Mouse (Mus musculus): Measurements from ENCODE around the gene Zranb2. TPM values are rescaled to one million over a fixed set of nuclear protein-coding genes. Genes with fewer than 3 reads are reported as not detected.

Gene Zranb2
- polyA plus RNA-seq, 1 experiment, result 11.2 TPM

- no peaks in the 10 kb centered on the region for H3K36me3 ChIP-seq (ENCODE audit: control insufficient read depth, insufficient read depth, low read length)
- DNase-seq, result no peak
- TF ChIP-seq CTCF (IDR thresholded peaks at IDR 0.05; ENCODE audit: borderline replicate concordance, control insufficient read depth, extremely low read depth, insufficient read depth, low read length, poor library complexity), result no peak
- TF ChIP-seq POLR2A (IDR thresholded peaks at IDR 0.05; ENCODE audit: control insufficient read depth, extremely low read depth, insufficient read depth, low read length, poor library complexity), result no peak
- no peak overlapping the region for H3K4me3 ChIP-seq (ENCODE audit: control insufficient read depth, insufficient read depth, low read length)
- 12% methylated on average over 1 of the region's 1 CpGs for WGBS
- H3K27me3 ChIP-seq (ENCODE audit: control insufficient read depth, insufficient read depth, low read length), result no peaks in the 10 kb centered on the region
- no peak overlapping the region for H3K27ac ChIP-seq (ENCODE audit: control insufficient read depth, insufficient read depth, low read length)
- H3K4me1 ChIP-seq (replicated peaks; ENCODE audit: control insufficient read depth, insufficient read depth, low read length), result peaks cover 12% of the 10 kb centered on the region
These were observed 42.9 kb downstream of the Zranb2 start for GRCm38 (mm10) chr3:157576862-157577261.

- no peak overlapping the region for H3K4me3 ChIP-seq (ENCODE audit: control insufficient read depth, insufficient read depth, low read length)
- no peak for DNase-seq
- no peak for TF ChIP-seq POLR2A (IDR thresholded peaks at IDR 0.05; ENCODE audit: control insufficient read depth, extremely low read depth, insufficient read depth, low read length, poor library complexity)
- no peak for TF ChIP-seq CTCF (IDR thresholded peaks at IDR 0.05; ENCODE audit: borderline replicate concordance, control insufficient read depth, extremely low read depth, insufficient read depth, low read length, poor library complexity)
- no peak overlapping the region for H3K27ac ChIP-seq (ENCODE audit: control insufficient read depth, insufficient read depth, low read length)
- WGBS, result 82% methylated on average over 5 of the region's 5 CpGs
- no peaks in the 10 kb centered on the region for H3K27me3 ChIP-seq (ENCODE audit: control insufficient read depth, insufficient read depth, low read length)
- H3K4me1 ChIP-seq (replicated peaks; ENCODE audit: control insufficient read depth, insufficient read depth, low read length), result peaks cover 8% of the 10 kb centered on the region
- H3K36me3 ChIP-seq (ENCODE audit: control insufficient read depth, insufficient read depth, low read length), result no peaks in the 10 kb centered on the region
These were observed 44.7 kb downstream of the Zranb2 start for GRCm38 (mm10) chr3:157578469-157579170.

- Histone ChIP-seq H3K4me1 (replicated peaks; ENCODE audit: control insufficient read depth, insufficient read depth, low read length) (peaks cover 8% of the 10 kb centered on the region), H3K36me3 (ENCODE audit: control insufficient read depth, insufficient read depth, low read length) (no peaks in the 10 kb centered on the region), H3K4me3 (ENCODE audit: control insufficient read depth, insufficient read depth, low read length) (no peak overlapping the region), H3K27me3 (ENCODE audit: control insufficient read depth, insufficient read depth, low read length) (no peaks in the 10 kb centered on the region), H3K27ac (ENCODE audit: control insufficient read depth, insufficient read depth, low read length) (no peak overlapping the region)
- TF ChIP-seq CTCF (IDR thresholded peaks at IDR 0.05; ENCODE audit: borderline replicate concordance, control insufficient read depth, extremely low read depth, insufficient read depth, low read length, poor library complexity), result no peak
- TF ChIP-seq POLR2A (IDR thresholded peaks at IDR 0.05; ENCODE audit: control insufficient read depth, extremely low read depth, insufficient read depth, low read length, poor library complexity), result no peak
- 87% methylated on average over 2 of the region's 2 CpGs for WGBS
- no peak for DNase-seq
These were observed 45.4 kb downstream of the Zranb2 start for GRCm38 (mm10) chr3:157579376-157579775.

- H3K4me1 ChIP-seq (replicated peaks; ENCODE audit: control insufficient read depth, insufficient read depth, low read length), result peaks cover 7% of the 10 kb centered on the region
- 92% methylated on average over 4 of the region's 4 CpGs for WGBS
These were observed 46.3 kb downstream of the Zranb2 start for GRCm38 (mm10) chr3:157580299-157580698.

GRCm38 (mm10) chr3:157581755-157582154 lies 47.8 kb downstream of the Zranb2 start:
- Histone ChIP-seq H3K36me3 (ENCODE audit: control insufficient read depth, insufficient read depth, low read length) (no peaks in the 10 kb centered on the region), H3K27ac (ENCODE audit: control insufficient read depth, insufficient read depth, low read length) (no peak overlapping the region), H3K27me3 (ENCODE audit: control insufficient read depth, insufficient read depth, low read length) (no peaks in the 10 kb centered on the region), H3K4me1 (replicated peaks; ENCODE audit: control insufficient read depth, insufficient read depth, low read length) (no peaks in the 10 kb centered on the region; the same call in 1 of the 2 replicates), H3K4me3 (ENCODE audit: control insufficient read depth, insufficient read depth, low read length) (no peak overlapping the region)
- 61% methylated on average over 2 of the region's 2 CpGs for WGBS
- DNase-seq, result peak; percentile 16
- TF ChIP-seq CTCF (IDR thresholded peaks at IDR 0.05; ENCODE audit: borderline replicate concordance, control insufficient read depth, extremely low read depth, insufficient read depth, low read length, poor library complexity) (no peak), POLR2A (IDR thresholded peaks at IDR 0.05; ENCODE audit: control insufficient read depth, extremely low read depth, insufficient read depth, low read length, poor library complexity) (no peak)

More at GRCm38 (mm10) chr3:157580299-157580698, 46.3 kb downstream of the Zranb2 start:
- Histone ChIP-seq H3K27ac (ENCODE audit: control insufficient read depth, insufficient read depth, low read length) (no peak overlapping the region), H3K4me3 (ENCODE audit: control insufficient read depth, insufficient read depth, low read length) (no peak overlapping the region), H3K36me3 (ENCODE audit: control insufficient read depth, insufficient read depth, low read length) (no peaks in the 10 kb centered on the region), H3K27me3 (ENCODE audit: control insufficient read depth, insufficient read depth, low read length) (no peaks in the 10 kb centered on the region)
- TF ChIP-seq CTCF (IDR thresholded peaks at IDR 0.05; ENCODE audit: borderline replicate concordance, control insufficient read depth, extremely low read depth, insufficient read depth, low read length, poor library complexity) (no peak), POLR2A (IDR thresholded peaks at IDR 0.05; ENCODE audit: control insufficient read depth, extremely low read depth, insufficient read depth, low read length, poor library complexity) (no peak)
- DNase-seq, result no peak

GRCm38 (mm10) chr3:157582626-157583405 lies 48.9 kb downstream of the Zranb2 start:
- H3K27ac ChIP-seq (ENCODE audit: control insufficient read depth, insufficient read depth, low read length), result no peak overlapping the region
- DNase-seq, result no peak
- no peaks in the 10 kb centered on the region for H3K27me3 ChIP-seq (ENCODE audit: control insufficient read depth, insufficient read depth, low read length)
- WGBS, result 93% methylated on average over 5 of the region's 5 CpGs
- H3K4me3 ChIP-seq (ENCODE audit: control insufficient read depth, insufficient read depth, low read length), result no peak overlapping the region
- no peaks in the 10 kb centered on the region for H3K36me3 ChIP-seq (ENCODE audit: control insufficient read depth, insufficient read depth, low read length)
- TF ChIP-seq POLR2A (IDR thresholded peaks at IDR 0.05; ENCODE audit: control insufficient read depth, extremely low read depth, insufficient read depth, low read length, poor library complexity), result no peak
- no peak for TF ChIP-seq CTCF (IDR thresholded peaks at IDR 0.05; ENCODE audit: borderline replicate concordance, control insufficient read depth, extremely low read depth, insufficient read depth, low read length, poor library complexity)
- H3K4me1 ChIP-seq (replicated peaks; ENCODE audit: control insufficient read depth, insufficient read depth, low read length), result no peaks in the 10 kb centered on the region; the same call in 1 of the 2 replicates
